Mouse (Mus musculus) heart, adult 8-10 months (tissue): ENCODE data around the gene Gm42906. TPM values are rescaled to one million over a fixed set of nuclear protein-coding genes. Genes with fewer than 3 reads are reported as not detected.
A peak's percentile ranks its signal among the peaks of the same experiment; 100 is the strongest.

Source experiments
- DNase-seq: peaks from one replicate; pipeline ENCODE4 v3.0.0; 2022; ENCODE audit warnings: low spot score
- total RNA-seq, 4 experiments: library from RNA; stranded (reverse); gene quantifications; 2 replicates each; pipeline ENCODE4 v1.2.4; 2022

Gene Gm42906
- total RNA-seq, 4 experiments from 2014 or later: 3.1 to 9.9 (median 9.5) TPM; not detected in 1

- DNase-seq: no peak
Observed at GRCm38 (mm10) chr5:151394690-151395089, 33.3 kb downstream of the Gm42906 start.

GRCm38 (mm10) chr5:151393821-151394662 lies 33.9 kb downstream of the Gm42906 start:
- peak; percentile 33 for DNase-seq

GRCm38 (mm10) chr5:151389827-151390226 lies 38.1 kb downstream of the Gm42906 start:
- DNase-seq: no peak

DNA sequence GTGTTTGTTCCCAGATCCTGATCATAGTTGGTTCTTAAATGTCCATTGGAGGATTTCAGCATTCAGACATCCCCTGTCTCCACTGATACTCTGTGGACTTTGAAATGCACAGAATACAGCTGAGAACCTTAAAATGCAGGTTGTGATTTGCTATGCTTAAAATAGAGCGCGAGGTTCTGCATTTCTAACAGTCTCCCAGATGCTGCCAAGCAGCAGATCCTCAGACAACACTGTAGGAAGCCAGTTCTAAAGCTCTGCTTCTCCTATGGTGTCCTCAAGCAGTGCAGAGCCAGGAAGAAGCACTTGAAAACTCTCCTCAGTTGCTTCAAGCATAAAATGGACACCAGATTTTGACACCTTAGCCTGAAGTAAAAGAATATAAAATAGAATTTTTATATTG lies 48.1 kb downstream of the Gm42906 start:
- no peak for DNase-seq

GRCm38 (mm10) chr5:151379210-151379609 lies 48.8 kb downstream of the Gm42906 start:
- no peak for DNase-seq

DNA sequence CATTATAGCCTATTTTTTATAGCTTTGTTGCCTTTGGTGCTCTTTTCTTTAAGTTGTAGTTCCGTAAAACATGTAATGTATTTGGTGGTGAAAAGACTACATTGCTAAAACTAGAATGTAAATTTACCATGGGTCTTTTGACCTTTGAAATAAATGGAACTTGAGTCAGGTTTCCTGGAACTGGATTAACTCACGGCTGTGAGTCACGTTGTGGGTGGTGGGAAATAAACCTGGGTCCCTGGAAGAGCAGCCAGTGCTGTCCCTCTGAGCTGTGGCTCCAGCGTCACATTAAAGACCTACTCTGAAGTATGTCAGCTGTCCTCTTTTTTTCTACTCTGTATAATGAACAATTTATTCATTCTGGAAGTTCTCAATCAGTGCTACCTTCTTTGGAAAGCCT lies 51.0 kb downstream of the Gm42906 start:
- DNase-seq: no peak

DNA sequence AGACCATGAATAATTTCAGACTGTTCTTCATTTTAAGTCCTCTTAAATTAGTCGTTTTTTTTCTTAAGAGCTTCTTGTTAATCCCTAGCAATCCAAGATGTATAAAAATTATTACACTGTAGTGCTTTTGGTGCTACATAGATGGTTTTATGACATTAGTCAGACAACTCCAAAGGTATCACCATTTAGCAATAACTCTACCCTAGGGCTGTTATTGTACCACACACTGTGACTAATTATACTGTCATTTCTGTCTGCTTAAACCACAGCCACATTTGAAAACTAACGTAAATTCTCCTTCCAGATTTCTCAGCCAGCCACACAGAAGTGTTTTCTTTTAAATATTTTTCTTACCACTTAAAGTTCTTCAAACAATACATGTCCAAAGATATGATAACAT lies 53.1 kb downstream of the Gm42906 start:
- DNase-seq: no peak

- no peak for DNase-seq
Observed at GRCm38 (mm10) chr5:151371130-151371529, 56.8 kb downstream of the Gm42906 start.

GRCm38 (mm10) chr5:151369306-151369721 lies 58.6 kb downstream of the Gm42906 start:
- no peak for DNase-seq

DNA sequence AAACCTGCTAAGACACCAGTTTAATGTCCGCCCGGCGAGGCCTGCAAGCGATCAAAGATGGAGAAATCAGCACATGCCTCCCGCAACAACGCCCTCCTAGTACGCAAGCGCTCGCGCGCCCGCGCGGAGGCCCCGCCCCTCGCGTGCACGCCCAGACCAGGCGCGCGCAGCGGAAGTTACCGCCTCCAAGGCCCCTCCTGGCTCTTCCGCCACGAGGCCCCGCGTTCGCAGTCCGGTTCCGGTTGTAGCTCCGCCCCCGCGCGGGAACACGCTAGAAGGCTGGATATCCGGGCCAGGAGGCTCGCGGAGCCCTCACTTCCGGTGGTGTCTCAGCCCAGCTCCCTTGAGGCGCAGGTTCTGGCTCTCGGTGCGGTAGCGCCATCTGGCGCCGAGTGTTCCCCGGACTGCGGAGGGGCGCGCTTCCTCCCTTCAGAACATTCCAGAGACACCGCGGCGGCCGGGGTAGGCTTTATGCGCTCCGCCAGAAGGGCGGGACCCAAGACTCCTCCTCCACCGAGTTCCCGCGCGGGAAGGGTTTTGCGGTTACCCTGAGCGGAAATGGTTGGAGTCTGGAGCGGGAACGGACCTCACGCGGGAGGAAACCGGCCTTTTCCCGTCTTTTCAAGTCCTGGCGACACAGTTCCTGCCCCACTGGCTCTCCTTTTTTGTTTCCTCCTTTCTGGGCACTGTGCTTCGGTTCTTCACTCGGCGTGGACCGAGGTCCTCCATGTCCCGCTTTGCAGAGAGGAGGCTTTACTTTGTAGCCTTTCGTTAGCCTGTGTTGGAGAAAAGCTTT lies 59.4 kb downstream of the Gm42906 start:
- DNase-seq: peak; percentile 99

DNA sequence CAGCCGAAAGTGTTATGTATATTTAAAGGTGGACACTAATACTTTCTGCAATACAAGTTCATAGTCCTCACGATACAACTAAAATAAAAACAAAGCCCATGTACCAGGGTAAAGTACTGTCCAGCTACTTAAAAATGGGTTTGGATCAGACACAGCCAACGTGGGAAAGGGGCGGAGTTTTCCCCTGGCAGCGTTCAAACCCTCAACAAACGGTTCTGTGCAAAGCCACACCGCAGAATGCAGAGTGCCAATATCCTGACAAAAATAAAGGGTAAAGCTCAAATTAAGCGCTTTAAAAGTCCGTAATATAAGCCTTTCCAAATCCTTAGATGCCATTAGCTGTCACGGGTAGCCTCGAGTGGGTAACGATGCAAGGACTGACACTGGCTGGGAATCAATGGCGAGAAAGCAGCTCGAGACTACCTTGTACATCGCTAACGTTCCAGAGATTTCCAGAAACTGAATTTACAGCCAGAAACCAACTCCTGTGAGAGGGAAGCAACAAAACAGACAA lies 60.0 kb downstream of the Gm42906 start:
- peak; percentile 72 for DNase-seq

GRCm38 (mm10) chr5:151367317-151367716 lies 60.6 kb downstream of the Gm42906 start:
- DNase-seq: no peak

DNA sequence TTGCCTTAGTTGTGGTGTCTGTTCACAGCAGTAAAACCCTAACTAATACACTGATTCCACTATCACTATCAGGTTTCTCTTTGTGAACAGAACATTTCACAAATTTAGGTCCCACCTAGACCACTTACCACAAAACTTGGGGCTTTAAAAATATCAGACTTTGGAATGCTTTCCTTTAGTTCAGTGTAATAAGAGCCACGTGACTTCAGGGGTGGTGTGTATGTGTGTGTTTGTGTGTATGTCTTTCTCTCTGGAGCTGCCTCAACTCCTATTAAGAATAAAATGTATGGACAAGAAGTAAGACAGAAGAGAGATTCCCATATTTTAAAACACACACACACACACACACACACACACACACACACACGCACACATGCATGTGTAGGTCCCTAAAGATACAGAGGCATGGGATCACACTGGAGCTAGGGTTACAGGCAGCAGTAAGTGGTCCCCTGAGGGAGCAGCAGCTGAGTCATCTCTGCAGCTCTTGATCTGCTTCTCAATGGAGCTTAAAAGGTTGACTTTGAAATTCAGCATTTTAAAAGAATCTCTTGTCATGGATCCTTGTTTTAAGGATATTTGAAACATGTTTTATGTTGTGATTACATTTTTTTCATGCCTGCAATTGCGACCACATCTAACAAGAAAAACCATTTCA lies 64.5 kb downstream of the Gm42906 start:
- DNase-seq: no peak

- no peak for DNase-seq
Observed at GRCm38 (mm10) chr5:151349616-151350015, 78.3 kb downstream of the Gm42906 start.

DNA sequence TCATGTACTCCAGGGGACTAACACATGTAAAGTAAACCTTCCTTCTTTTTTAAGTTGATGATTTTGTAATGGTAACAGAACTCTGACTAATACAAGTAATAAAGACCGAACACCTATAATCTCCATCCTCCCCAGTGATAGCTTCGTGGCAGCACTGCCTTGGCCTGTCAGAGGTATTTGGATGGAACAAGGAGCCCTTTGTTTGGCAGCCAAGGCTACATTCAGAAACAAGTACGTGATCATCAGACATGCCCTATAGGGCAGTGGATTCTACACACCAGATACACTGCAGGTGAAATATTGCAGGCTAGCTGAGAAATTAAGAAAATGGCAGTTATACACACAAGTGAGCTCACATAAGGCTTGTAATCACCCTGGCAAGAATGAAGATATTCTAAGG lies 79.5 kb downstream of the Gm42906 start:
- no peak for DNase-seq

DNA sequence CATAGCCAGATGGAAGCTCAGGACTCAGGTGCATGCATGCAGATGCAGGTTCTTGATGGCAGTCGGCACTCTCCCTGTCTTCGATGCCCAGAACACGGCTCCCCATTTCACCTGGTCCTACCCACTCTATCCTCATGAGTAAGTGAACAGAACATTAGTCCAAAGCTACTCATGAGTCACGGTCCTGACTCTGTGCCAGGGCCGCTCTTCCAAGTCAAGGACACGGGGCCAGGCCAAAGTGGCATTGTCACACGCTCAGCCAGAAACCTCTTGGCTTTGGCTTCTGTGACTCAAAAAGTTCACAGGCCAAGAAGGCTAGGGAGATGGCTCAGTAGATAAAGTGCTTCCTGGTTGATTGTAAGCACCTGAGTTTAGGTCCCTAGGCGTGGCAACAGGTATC lies 81.3 kb downstream of the Gm42906 start:
- peak; percentile 40 for DNase-seq

- DNase-seq: no peak
Observed at GRCm38 (mm10) chr5:151344737-151345136, 83.2 kb downstream of the Gm42906 start.

- no peak for DNase-seq
Observed at GRCm38 (mm10) chr5:151333686-151334085, 94.3 kb downstream of the Gm42906 start.

GRCm38 (mm10) chr5:151333191-151333594 lies 94.8 kb downstream of the Gm42906 start:
- DNase-seq: peak; percentile 38

- DNase-seq: no peak
Observed at GRCm38 (mm10) chr5:151315804-151316597, 112.0 kb downstream of the Gm42906 start.

DNA sequence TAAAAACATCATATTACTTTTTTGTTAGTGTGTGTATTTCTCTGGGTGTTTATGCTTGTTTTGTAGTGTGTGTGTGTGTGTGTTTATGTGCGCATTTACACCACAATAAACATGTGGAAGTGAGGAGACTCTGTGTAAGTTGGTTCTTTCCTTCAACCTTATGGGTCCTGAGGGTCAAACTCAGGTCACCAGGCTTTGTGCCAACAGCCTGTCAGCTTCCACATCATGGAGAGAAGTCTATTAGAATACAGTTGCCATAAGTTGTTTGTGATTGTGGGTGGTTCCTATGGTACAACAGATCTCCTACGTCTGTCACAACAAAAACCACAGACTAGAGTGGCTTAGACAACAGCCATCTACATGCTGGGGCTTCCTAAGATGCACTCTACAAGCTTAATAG lies 127.7 kb downstream of the Gm42906 start:
- DNase-seq: no peak
